Mouse (Mus musculus) small intestine, adult 2 months (tissue): ENCODE data around the gene Toe1.

Experiments used
- CTCF ChIP-seq: fragments of 200-500 bp; IDR thresholded peaks from 2 replicates; pipeline ENCODE4 v1.5.1; 2012; ENCODE audit warnings: low read depth, mild to moderate bottlenecking, control low read depth, inconsistent platforms, low read length, moderate library complexity, mixed read lengths; ENCODE audit not compliant: insufficient replicate concordance, insufficient read length; ENCODE audit errors: extremely low read depth
- POLR2A ChIP-seq: fragments of 200-500 bp; IDR thresholded peaks from 2 replicates; pipeline ENCODE4 v1.6.1; 2012; ENCODE audit warnings: low read depth, mild to moderate bottlenecking, control low read depth, inconsistent platforms, low read length, moderate library complexity

- no peak for TF ChIP-seq POLR2A
- no peak for TF ChIP-seq CTCF
Measured at GRCm38 (mm10) chr4:116769060-116769459, 38.4 kb downstream of the Toe1 start.
